Mouse (Mus musculus) myocyte (in vitro differentiated cells): Measurements from ENCODE around the gene Kif14.

Experiments
- E2F4 ChIP-seq: IDR thresholded peaks from one replicate; pipeline ENCODE4 v1.6.1; 2011; ENCODE audit warnings: mild to moderate bottlenecking, control low read depth, moderate library complexity; ENCODE audit not compliant: insufficient read depth
- MAX ChIP-seq: IDR thresholded peaks from one replicate; pipeline ENCODE4 v1.6.1; 2011; ENCODE audit warnings: low read depth, mild to moderate bottlenecking, control low read depth
- MYOD1 ChIP-seq, 3 experiments: IDR thresholded peaks; one replicate each; pipeline ENCODE4 v1.6.1; 2011; ENCODE audit warnings: control low read depth in 2 of 3, low read depth in 2 of 3, mild to moderate bottlenecking in 2 of 3, moderate library complexity in 1 of 3; ENCODE audit not compliant: insufficient read length in 2 of 3, control insufficient read depth in 1 of 3
- MYOG ChIP-seq, 3 experiments: IDR thresholded peaks; one replicate each; pipeline ENCODE4 v1.6.1; 2011; ENCODE audit warnings: control low read depth in 2 of 3, low read depth in 2 of 3, mild to moderate bottlenecking in 2 of 3; ENCODE audit not compliant: insufficient read length in 2 of 3, control insufficient read depth in 1 of 3, insufficient read depth in 1 of 3
- POLR2A ChIP-seq: IDR thresholded peaks from one replicate; pipeline ENCODE4 v1.6.1; 2011; ENCODE audit warnings: low read depth, mild to moderate bottlenecking, control low read depth, moderate library complexity; ENCODE audit not compliant: insufficient read length
- POLR2AphosphoS2 ChIP-seq: IDR thresholded peaks from one replicate; pipeline ENCODE4 v1.6.1; 2011; ENCODE audit warnings: low read depth, control low read depth; ENCODE audit not compliant: insufficient read length
- REST ChIP-seq: IDR thresholded peaks from one replicate; pipeline ENCODE4 v1.6.1; 2011; ENCODE audit warnings: mild to moderate bottlenecking, control low read depth, moderate library complexity; ENCODE audit not compliant: insufficient read depth, insufficient read length
- SRF ChIP-seq: IDR thresholded peaks from one replicate; pipeline ENCODE4 v1.6.1; 2011; ENCODE audit warnings: low read depth; ENCODE audit not compliant: control insufficient read depth, insufficient read length
- TCF12 ChIP-seq: IDR thresholded peaks from one replicate; pipeline ENCODE4 v1.6.1; 2011; ENCODE audit warnings: mild to moderate bottlenecking, control low read depth; ENCODE audit not compliant: poor library complexity, insufficient read depth, severe bottlenecking
- USF1 ChIP-seq: IDR thresholded peaks from one replicate; pipeline ENCODE4 v1.6.1; 2011; ENCODE audit warnings: low read depth, mild to moderate bottlenecking, control low read depth, moderate library complexity

GRCm38 (mm10) chr1:136458691-136459245 is 7.4 kb upstream of the Kif14 start:
- no peak for TF ChIP-seq MAX
- no peak for TF ChIP-seq POLR2AphosphoS2
- no peak for TF ChIP-seq MYOG (IDR thresholded peaks at IDR 0.05; ENCODE audit: control insufficient read depth in 1 of 3, insufficient read depth in 1 of 3, insufficient read length in 2 of 3, low read depth in 2 of 3)
- TF ChIP-seq POLR2A: no peak
- TF ChIP-seq USF1: no peak
- no peak for TF ChIP-seq E2F4
- no peak for TF ChIP-seq MYOD1 (IDR thresholded peaks at IDR 0.05; ENCODE audit: control insufficient read depth in 1 of 3, insufficient read length in 2 of 3, low read depth in 2 of 3)
- TF ChIP-seq TCF12: no peak
- TF ChIP-seq SRF: no peak
- no peak for TF ChIP-seq REST
